Mouse (Mus musculus): ENCODE results near the gene Taf1a.

Taf1a gene

GRCm38 (mm10) chr1:183414081-183414727 is 25.4 kb downstream of the Taf1a start:
- DNase-seq (ENCODE audit: low spot score): no peak

- DNase-seq (ENCODE audit: low spot score): no peak
Observed at GRCm38 (mm10) chr1:183417873-183418272, 29.1 kb downstream of the Taf1a start, which contains the start of gene Hhipl2. Hhipl2 (plus strand) TSS chr1:183418215.

- DNase-seq (ENCODE audit: low spot score): no peak
Observed at GRCm38 (mm10) chr1:183419741-183420140, 31.0 kb downstream of the Taf1a start.

GRCm38 (mm10) chr1:183420296-183420695 is 31.5 kb downstream of the Taf1a start:
- DNase-seq (ENCODE audit: low spot score): no peak

- DNase-seq (ENCODE audit: low spot score): no peak
Observed at GRCm38 (mm10) chr1:183424100-183424499, 35.3 kb downstream of the Taf1a start.

GRCm38 (mm10) chr1:183434918-183435317 is 46.1 kb downstream of the Taf1a start:
- no peak for DNase-seq (ENCODE audit: low spot score)

GRCm38 (mm10) chr1:183439036-183439435 is 50.3 kb downstream of the Taf1a start:
- no peak for DNase-seq (ENCODE audit: low spot score)

- peak; percentile 91 for DNase-seq (ENCODE audit: low spot score)
Observed at GRCm38 (mm10) chr1:183442015-183442774, 53.4 kb downstream of the Taf1a start.

GRCm38 (mm10) chr1:183453066-183453465 is 64.3 kb downstream of the Taf1a start:
- no peak for DNase-seq (ENCODE audit: low spot score)
